Mouse (Mus musculus): ENCODE measurements around the gene Adamtsl5. TPM values are rescaled to one million over a fixed set of nuclear protein-coding genes. Genes with fewer than 3 reads are reported as not detected.

Gene Adamtsl5
- polyA plus RNA-seq, 1 experiment = 5.5 TPM

DNA sequence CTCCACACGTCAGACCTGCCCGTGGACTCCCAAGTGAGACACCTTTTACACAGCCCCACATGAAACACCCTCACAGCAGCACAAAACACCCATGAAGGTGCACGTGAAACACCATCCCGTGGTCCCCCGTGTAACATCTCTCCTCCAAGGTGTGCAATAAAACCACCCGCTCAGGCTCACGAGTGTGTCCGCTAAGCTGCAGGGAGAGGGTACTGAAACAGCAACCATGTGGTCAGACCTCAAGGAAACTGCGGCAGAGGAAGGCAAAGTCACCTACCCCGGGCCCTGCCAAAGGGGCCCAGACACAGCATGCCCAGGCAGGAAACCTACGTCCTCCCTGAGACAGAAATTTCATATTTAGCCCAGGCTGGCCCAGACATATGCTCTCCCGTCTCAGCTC is 11.9 kb downstream of the Adamtsl5 start:
- Histone ChIP-seq H3K27ac (ENCODE audit: insufficient read depth, low read depth, low read length) (no peak overlapping the region), H3K4me3 (ENCODE audit: insufficient read depth, low read depth, low read length) (no peak overlapping the region), H3K4me1 (ENCODE audit: control insufficient read depth, insufficient read depth, low read length) (no peaks in the 10 kb centered on the region), H3K36me3 (ENCODE audit: control insufficient read depth, insufficient read depth, low read length) (no peaks in the 10 kb centered on the region), H3K27me3 (replicated peaks; ENCODE audit: control insufficient read depth, insufficient read depth, low read length) (no peaks in the 10 kb centered on the region)
- DNase-seq = no peak
- WGBS = 87% methylated on average over 12 of the region's 12 CpGs
- TF ChIP-seq POLR2A (IDR thresholded peaks at IDR 0.05; ENCODE audit: low read depth, low read length) = no peak
- TF ChIP-seq CTCF (conservative IDR thresholded peaks at IDR 0.05; ENCODE audit: insufficient read depth, insufficient read length, low read depth, low read length) = no peak

DNA sequence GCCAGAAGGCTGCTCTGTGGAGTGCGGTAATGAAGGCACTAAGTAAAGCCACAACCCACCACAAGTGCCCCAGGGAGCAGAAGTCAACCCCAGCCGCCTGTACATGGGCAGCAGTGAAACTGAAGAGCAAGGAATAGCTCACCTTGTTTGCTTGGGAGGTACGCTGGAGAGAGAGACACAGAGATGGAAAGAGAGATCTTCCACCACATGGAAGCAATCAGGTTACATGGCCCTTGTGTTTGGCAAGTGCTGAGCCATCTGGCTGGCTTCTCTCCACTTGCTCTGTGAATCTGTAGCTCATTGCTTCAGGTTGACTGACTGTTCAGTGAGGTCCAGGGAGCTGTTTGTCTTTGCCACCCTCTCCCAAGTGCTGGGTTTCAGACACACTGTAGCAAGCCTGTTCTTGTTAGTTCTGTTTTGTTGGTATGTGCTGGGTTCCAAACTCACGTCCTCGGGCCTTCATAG is 15.7 kb downstream of the Adamtsl5 start:
- no peaks in the 10 kb centered on the region for H3K36me3 ChIP-seq (ENCODE audit: control insufficient read depth, insufficient read depth, low read length)
- H3K27me3 ChIP-seq (replicated peaks; ENCODE audit: control insufficient read depth, insufficient read depth, low read length) = no peaks in the 10 kb centered on the region
- TF ChIP-seq CTCF (conservative IDR thresholded peaks at IDR 0.05; ENCODE audit: insufficient read depth, insufficient read length, low read depth, low read length) = no peak
- TF ChIP-seq POLR2A (IDR thresholded peaks at IDR 0.05; ENCODE audit: low read depth, low read length) = no peak
- H3K4me1 ChIP-seq (ENCODE audit: control insufficient read depth, insufficient read depth, low read length) = peaks cover 5% of the 10 kb centered on the region; the same call in 1 of the 2 replicates
- 81% methylated on average over 5 of the region's 5 CpGs for WGBS
- H3K4me3 ChIP-seq (ENCODE audit: insufficient read depth, low read depth, low read length) = no peak overlapping the region
- no peak for DNase-seq
- no peak overlapping the region for H3K27ac ChIP-seq (ENCODE audit: insufficient read depth, low read depth, low read length)

DNA sequence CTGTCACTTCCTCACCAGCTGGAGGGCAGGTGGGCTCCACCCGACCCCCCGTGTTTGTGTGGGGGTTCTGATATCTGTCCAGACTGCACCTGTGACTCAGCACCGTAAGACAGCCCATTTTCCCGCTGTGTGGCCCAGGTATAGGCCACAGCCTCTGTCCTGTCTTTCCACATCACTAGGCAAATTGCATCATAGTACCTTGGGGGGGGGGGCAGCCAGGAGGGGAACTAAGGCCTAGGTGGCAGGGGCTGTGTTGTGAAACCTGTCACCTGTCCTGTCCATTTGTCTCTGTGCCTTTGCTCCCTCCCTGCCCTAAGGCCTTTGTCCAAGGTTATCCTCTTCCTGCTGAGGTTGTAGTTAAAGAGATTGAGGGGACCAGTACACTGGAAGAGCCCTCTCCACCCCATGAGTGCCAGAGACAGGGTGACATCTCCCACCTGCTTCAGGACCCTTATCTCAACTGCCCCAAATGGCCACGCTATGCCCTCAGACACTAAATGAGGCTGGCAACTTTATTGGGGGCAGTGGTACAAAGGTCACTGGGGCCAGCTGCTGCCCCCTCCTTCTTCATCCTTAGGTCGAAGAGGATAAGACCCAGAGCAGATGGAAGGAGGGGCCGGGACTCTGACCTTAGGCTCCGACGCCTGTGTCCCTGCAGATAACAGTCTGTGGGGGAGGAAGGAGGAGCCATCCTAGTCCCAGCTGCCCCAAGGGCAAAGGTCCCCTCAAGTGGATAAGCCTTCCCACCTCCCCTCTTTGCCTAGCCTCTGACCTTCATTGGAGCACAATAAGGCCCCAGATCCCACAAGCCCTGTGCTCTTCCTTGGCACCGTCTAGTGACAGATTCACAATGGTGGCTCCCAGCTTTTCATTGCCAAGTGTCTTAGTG is 16.3 kb downstream of the Adamtsl5 start:
- peak; percentile 33 for DNase-seq
- Histone ChIP-seq H3K36me3 (ENCODE audit: control insufficient read depth, insufficient read depth, low read length) (no peaks in the 10 kb centered on the region), H3K27ac (ENCODE audit: insufficient read depth, low read depth, low read length) (no peak overlapping the region), H3K4me1 (ENCODE audit: control insufficient read depth, insufficient read depth, low read length) (peaks cover 5% of the 10 kb centered on the region; the same call in 1 of the 2 replicates), H3K4me3 (ENCODE audit: insufficient read depth, low read depth, low read length) (no peak overlapping the region), H3K27me3 (replicated peaks; ENCODE audit: control insufficient read depth, insufficient read depth, low read length) (no peaks in the 10 kb centered on the region)
- TF ChIP-seq POLR2A (IDR thresholded peaks at IDR 0.05; ENCODE audit: low read depth, low read length) = no peak
- TF ChIP-seq CTCF (conservative IDR thresholded peaks at IDR 0.05; ENCODE audit: insufficient read depth, insufficient read length, low read depth, low read length) = no peak
- WGBS = 60% methylated on average over 10 of the region's 10 CpGs

DNA sequence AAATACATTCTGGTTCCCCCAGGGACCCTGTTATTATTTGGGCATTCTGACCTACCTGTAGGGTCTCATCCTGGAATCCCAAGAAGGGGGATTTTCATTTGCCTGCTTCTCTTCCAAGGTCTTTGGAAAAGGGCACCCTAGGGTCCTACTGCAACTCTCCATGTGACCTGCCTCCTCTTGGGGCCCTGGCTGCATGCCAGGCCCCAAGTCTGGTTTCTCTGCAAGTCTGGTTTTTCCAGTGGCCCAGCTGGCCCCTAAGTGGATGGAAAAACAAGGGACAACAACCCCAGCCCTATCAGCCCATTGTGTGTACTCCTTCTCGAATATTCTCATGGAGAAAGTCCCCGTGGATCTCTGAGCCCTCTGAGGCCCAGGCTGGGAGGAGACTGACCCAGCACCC is 17.3 kb downstream of the Adamtsl5 start:
- Histone ChIP-seq H3K4me1 (ENCODE audit: control insufficient read depth, insufficient read depth, low read length) (peaks cover 5% of the 10 kb centered on the region; the same call in 1 of the 2 replicates), H3K4me3 (ENCODE audit: insufficient read depth, low read depth, low read length) (no peak overlapping the region), H3K27ac (ENCODE audit: insufficient read depth, low read depth, low read length) (no peak overlapping the region), H3K36me3 (ENCODE audit: control insufficient read depth, insufficient read depth, low read length) (no peaks in the 10 kb centered on the region), H3K27me3 (replicated peaks; ENCODE audit: control insufficient read depth, insufficient read depth, low read length) (no peaks in the 10 kb centered on the region)
- WGBS = 62% methylated on average over 2 of the region's 2 CpGs
- TF ChIP-seq CTCF (conservative IDR thresholded peaks at IDR 0.05; ENCODE audit: insufficient read depth, insufficient read length, low read depth, low read length) (no peak), POLR2A (IDR thresholded peaks at IDR 0.05; ENCODE audit: low read depth, low read length) (no peak)
- DNase-seq = no peak

DNA sequence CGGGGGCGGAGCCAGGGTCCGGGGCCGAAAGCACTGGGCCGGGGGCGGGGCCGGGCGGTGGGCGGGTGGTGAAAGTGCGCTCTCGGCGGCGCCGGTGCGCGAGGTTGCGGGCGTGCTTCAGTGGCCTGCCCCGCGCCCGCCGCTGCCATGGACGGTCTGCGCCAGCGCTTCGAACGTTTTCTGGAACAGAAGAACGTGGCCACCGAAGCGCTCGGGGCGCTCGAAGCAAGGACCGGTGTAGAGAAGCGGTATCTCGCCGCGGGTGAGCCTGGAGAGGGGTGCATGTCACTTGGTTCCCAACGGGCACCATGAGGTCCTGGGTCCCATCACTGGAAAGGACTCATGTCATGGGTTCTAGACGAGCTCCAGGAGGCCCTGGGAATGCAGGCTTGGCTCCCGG is 18.1 kb downstream of the Adamtsl5 start:
- no peaks in the 10 kb centered on the region for H3K27me3 ChIP-seq (replicated peaks; ENCODE audit: control insufficient read depth, insufficient read depth, low read length)
- no peak overlapping the region for H3K27ac ChIP-seq (ENCODE audit: insufficient read depth, low read depth, low read length)
- TF ChIP-seq CTCF (conservative IDR thresholded peaks at IDR 0.05; ENCODE audit: insufficient read depth, insufficient read length, low read depth, low read length) = no peak
- TF ChIP-seq POLR2A (IDR thresholded peaks at IDR 0.05; ENCODE audit: low read depth, low read length) = no peak
- 2% methylated on average over 40 of the region's 41 CpGs for WGBS
- H3K36me3 ChIP-seq (ENCODE audit: control insufficient read depth, insufficient read depth, low read length) = no peaks in the 10 kb centered on the region
- peaks cover 5% of the 10 kb centered on the region; the same call in 1 of the 2 replicates for H3K4me1 ChIP-seq (ENCODE audit: control insufficient read depth, insufficient read depth, low read length)
- peak overlapping the region; percentile 46 for H3K4me3 ChIP-seq (ENCODE audit: insufficient read depth, low read depth, low read length)
- no peak for DNase-seq

DNA sequence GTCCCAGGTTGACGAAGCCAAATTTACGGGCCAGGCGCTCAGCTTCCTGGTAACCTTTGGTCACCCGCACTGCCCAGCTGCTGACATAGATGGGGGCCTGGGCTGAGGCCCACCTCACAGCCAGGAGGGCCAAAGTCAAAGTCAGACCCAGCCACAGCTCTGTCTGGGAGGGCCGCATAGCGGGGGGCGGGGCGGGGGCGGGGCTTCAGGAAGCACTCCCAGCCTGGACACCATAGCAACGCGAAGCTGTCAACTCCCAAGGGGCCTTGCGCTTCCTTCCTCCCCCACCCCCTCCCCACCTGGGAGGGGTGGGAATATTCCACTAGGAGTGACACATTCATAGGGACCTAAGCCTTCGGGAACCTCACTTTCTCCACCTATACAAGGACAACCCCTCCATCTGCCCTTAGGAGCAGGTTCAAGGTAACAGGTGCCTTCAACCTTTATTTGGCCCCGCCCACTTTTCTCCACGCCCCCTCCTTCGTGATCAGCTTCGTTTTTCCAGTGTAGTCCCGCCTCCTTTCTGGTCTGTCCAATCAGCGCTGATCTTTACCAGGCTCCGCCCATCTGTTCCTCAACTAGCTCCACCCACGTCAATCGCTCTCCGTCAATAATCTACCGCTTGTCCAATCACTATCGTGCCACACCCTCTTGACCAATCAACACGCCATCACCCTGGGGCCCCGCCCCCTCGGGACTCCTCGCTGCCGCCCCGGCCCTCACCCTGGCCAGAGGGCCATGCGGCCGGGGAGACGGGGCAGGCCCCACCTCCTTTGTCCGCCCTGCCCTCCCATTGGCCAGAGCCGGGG is 18.7 kb downstream of the Adamtsl5 start, which contains the start of the genes Pcsk4 and Reep6:
Pcsk4 (minus strand) TSS at position 226 of the 809 bp plus-strand sequence.
Reep6 (plus strand) TSS at position 681 of the 809 bp plus-strand sequence.
- TF ChIP-seq CTCF (conservative IDR thresholded peaks at IDR 0.05; ENCODE audit: insufficient read depth, insufficient read length, low read depth, low read length) (no peak), POLR2A (IDR thresholded peaks at IDR 0.05; ENCODE audit: low read depth, low read length) (no peak)
- H3K4me3 ChIP-seq (ENCODE audit: insufficient read depth, low read depth, low read length) = peak within 1 kb of the TSS; percentile 46
- peaks cover 5% of the 10 kb centered on the region; the same call in 1 of the 2 replicates for H3K4me1 ChIP-seq (ENCODE audit: control insufficient read depth, insufficient read depth, low read length)
- no peaks in the 10 kb centered on the region for H3K27me3 ChIP-seq (replicated peaks; ENCODE audit: control insufficient read depth, insufficient read depth, low read length)
- no peaks in the 10 kb centered on the region for H3K36me3 ChIP-seq (ENCODE audit: control insufficient read depth, insufficient read depth, low read length)
- 0 out of 2 replicates have a peak within 1 kb of the TSS, but pooled peaks have one; percentile 12 for H3K27ac ChIP-seq (ENCODE audit: insufficient read depth, low read depth, low read length)
- DNase-seq = peak; percentile 98
- 4% methylated on average over 36 of the region's 36 CpGs for WGBS

All from kidney, adult 2 months (tissue).